Mouse (Mus musculus) gastrocnemius, postnatal 36 days (tissue): ENCODE measurements around the gene Map7d1. TPM values are rescaled to one million over a fixed set of nuclear protein-coding genes. Genes with fewer than 3 reads are reported as not detected.
A peak's percentile ranks its signal among the peaks of the same experiment; 100 is the strongest.

Experiments used
- DNase-seq, 2 experiments: peaks; one replicate each; pipeline ENCODE4 v3.0.0; 2022
- intact Hi-C: fragments of 180-260 bp; cut with DNase I; formaldehyde crosslinking; loops from one replicate; pipeline ENCODE4 v1.15.1; 2025
- total RNA-seq, 2 experiments: library from RNA; stranded (reverse); gene quantifications; 2 replicates each; pipeline ENCODE4 v1.2.3; 2021

Gene Map7d1
- total RNA-seq, 2 experiments from 2014 or later: 165 to 207 TPM

DNA sequence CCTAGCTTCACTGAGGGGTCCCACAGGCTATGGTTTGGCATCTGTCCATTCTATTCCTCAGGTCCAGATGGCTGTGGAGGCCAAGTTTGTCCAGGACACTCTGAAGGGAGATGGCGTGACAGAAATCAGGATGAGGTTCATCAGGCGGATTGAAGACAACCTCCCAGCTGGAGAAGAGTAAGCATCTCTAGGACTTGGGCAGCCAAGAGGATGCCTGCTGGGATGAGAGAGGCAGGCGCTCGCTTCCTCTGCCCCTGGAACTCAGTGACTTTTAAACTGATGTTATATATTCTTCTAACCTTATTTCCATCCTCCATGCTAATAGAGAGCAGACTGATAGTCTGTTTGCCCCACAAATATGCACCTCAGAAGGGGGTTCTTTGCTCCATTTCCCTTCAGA, 18.9 kb upstream of the Map7d1 start:
- intact Hi-C loops: no loop called here

DNA sequence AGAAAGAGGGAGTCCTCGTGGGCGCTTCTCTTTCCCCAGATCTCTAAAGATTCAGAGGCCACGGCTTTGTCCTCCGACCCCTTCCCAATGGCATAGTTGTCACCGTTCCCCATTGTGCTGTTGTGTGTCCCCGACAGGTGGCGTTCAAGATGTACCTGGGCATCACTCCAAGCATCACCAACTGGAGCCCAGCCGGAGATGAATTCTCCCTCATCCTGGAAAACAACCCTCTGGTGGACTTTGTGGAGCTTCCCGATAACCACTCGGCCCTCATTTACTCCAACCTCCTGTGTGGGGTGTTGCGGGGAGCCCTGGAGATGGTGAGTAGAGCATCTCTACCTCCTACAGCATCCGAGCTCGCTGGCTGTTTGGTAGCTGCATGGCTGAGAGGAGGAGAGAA, 17.6 kb upstream of the Map7d1 start:
- intact Hi-C loops: no loop called here
- no peak for DNase-seq

More for the DNA sequence above, 18.9 kb upstream of the Map7d1 start:
- no peak for DNase-seq

DNA sequence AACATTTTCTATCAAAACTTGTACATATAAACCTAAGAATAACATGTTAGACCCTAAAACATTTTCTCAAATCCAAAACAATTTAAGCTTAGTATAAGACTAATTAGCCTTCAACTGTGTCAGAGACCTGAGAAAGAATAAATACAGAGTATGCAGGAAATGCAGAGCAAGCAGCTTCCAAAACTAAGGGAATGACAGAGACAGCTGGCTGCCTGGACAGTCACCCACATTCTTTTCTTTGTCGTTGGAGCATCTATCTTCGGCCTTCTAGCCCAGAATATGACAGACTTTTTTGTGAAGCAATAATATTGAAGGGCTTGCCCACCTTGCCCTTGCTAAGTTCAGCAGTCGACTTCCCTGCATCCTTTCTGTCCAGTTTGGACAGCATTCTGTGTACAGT, 13.1 kb upstream of the Map7d1 start:
- intact Hi-C loops: loop anchor here (10.0 kb wide), 1 partner anchor 184 kb away; no protein-coding TSS in a partner anchor
- no peak for DNase-seq

DNA sequence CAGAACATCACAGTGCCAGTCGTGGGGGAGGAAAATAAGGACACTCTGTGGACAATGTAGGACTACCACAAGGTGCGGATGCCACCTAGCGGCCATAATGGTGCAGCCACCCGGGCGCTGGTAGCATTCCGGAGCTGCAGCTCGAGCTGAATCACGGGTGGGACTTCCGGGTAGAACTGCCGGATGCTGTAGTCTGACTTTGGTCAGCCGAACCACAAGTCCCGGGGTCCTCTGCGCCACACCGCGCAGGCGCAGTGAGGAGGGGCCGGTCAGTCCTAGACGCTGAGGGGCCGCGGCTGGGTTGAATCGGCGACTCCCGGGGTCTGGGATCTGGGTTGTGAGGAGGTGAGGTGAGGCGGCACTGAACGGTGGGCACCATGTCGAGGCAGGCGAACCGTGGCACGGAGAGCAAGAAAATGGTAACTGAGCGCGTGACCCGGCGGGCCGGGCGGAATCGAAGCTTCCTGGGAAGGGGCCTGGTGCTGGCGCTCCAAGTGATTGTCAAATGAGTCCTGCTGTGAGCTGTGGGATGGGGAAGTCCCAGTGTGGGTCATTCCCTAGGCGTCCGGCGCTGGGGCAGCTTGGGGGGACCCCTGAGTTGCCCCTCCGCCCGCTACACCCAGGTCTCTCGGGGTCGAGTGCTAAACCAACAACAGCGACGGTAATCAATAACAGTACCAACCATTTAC, 6.1 kb upstream of the Map7d1 start, which contains the start of gene Trappc3:
Gene Trappc3 (plus strand): TSS at position 207 of the 689 bp plus-strand sequence.
- DNase-seq: peak; percentile 99 to 100
- intact Hi-C loops: loop anchor here (10.0 kb wide), 1 partner anchor 177 kb away; no protein-coding TSS in a partner anchor

DNA sequence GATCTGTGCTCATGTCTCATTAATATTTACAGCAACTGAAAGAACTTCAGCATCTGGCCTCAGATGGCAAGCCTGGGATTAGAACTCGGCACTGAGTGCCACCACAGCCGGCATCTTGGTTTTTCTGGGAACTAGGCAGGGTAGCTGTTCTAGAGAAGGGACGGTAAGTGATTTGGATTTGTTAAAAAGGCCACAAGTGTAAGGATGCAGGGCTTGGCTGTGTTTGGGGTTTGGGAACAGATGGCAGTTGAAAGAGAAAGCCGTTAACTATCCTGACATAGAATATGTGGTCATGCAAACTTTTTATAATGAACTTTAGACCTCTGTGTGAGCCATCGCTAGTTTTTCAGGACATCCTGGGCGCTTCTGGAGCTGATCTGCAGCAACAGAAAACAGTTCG, 5.5 kb upstream of the Map7d1 start:
- intact Hi-C loops: loop anchor here (1.0 to 10.0 kb wide), 3 partner anchors 34 to 177 kb away; no protein-coding TSS in a partner anchor
- no peak for DNase-seq

DNA sequence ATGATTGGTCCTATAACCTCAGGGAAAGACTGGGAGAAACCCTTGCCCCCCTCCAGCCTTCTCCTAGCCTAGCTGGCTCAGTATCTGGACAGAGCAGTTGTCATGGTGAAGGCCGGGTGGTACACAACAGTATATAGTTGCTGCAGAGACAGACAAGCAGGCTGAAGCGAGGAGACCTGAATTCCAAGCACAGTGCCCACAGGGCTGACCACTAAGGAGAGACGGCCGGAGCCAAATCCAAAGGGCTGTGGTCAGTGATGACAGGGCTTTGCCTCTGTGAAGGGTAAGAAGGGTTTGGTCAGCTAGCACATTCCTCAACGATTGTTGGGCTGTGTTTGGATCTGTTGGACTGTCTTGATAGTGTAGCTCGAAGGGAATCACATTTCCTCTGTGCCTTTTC, 5.1 kb upstream of the Map7d1 start:
- DNase-seq: no peak
- intact Hi-C loops: loop anchor here (1.0 to 10.0 kb wide), 3 partner anchors 34 to 176 kb away; no protein-coding TSS in a partner anchor

DNA sequence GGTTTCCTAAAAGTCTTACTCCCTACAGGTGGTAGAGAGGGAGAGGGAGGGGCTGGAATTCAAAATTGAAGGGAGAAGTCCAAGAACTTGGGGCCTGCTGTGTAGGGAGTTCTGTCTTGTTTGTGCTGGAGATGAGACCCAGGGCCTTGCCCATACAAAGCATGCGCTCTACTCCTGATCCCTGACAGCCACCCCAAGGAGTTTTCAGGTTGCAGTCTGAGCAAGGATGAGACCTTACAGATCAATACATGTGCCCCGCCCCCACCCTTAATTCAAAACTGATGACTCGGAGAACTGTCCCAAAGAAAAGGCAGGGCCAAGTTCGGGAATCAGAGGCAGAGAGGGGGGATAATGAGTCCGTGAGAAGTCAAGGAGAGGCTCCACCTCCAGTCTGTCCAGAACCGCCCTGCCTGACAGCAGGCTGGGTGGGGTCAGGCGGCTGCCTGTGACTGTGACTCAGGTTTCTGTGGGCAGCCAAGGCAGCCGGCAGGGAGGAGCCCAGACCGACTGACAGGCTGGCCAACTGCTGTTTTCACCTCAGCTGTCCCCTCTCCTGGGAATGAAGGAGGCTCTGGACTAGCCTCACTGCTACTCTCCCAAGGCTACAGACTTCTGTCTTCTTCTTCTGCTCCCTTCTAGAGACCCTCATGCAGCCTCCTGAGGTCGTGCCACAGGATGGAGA, 4.5 kb upstream of the Map7d1 start:
- intact Hi-C loops: loop anchor here (1.0 to 10.0 kb wide), 3 partner anchors 33 to 176 kb away; no protein-coding TSS in a partner anchor
- DNase-seq: peak; percentile 78 to 87

DNA sequence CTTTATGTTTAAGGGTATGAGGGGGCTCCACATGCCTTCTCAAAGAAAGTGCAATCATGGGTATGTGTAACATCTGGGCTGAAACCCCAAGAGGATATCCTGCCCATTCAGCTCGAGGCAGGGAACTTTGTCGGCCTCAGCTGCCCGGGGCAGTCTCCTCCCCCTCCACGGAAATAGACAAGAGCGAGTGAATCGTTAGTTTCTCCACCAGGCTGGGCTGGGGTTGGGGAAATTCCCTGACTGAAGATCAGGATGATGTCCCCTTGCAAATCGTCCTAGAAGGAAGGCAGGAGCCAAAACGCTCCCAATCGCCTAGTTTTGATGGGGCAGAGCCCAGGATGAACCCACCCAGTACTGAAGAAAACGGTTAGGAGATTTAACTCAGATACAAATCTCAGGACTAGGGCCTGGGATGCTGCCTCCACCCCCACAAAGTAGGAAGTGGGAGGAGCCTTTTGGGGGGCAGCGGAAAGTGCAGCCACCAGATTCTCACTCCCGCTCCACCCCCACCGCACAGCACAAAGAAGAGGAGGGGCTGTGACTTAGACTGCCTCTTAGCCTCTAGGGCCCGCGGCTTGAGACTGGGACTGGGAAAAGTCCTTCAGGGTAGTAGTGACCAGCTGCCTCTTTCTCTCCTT, 3.5 kb upstream of the Map7d1 start:
- intact Hi-C loops: loop anchor here (2.0 to 10.0 kb wide), 2 partner anchors 79 to 175 kb away; no protein-coding TSS in a partner anchor
- peak; percentile 79 to 84 for DNase-seq

DNA sequence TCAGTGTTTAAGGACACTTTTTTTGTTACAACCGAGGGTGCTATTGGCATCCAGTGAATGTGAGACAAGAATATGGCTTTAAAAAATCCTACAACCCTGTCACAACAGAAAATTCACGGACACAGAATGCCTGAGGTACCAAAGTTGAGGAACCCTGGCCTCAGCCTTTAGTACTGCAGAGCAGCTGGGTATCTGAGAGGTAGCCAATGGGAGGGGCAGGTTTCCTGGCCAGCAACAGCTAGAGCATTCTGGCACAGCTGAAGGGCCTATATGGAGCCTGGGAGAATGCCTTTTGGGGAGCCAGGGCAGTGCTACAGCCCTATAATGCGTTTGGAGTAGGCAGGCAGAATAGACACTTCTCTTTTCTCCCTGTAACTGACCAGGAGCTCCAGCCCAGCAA, 2.9 kb upstream of the Map7d1 start:
- intact Hi-C loops: no loop called here
- no peak for DNase-seq

DNA sequence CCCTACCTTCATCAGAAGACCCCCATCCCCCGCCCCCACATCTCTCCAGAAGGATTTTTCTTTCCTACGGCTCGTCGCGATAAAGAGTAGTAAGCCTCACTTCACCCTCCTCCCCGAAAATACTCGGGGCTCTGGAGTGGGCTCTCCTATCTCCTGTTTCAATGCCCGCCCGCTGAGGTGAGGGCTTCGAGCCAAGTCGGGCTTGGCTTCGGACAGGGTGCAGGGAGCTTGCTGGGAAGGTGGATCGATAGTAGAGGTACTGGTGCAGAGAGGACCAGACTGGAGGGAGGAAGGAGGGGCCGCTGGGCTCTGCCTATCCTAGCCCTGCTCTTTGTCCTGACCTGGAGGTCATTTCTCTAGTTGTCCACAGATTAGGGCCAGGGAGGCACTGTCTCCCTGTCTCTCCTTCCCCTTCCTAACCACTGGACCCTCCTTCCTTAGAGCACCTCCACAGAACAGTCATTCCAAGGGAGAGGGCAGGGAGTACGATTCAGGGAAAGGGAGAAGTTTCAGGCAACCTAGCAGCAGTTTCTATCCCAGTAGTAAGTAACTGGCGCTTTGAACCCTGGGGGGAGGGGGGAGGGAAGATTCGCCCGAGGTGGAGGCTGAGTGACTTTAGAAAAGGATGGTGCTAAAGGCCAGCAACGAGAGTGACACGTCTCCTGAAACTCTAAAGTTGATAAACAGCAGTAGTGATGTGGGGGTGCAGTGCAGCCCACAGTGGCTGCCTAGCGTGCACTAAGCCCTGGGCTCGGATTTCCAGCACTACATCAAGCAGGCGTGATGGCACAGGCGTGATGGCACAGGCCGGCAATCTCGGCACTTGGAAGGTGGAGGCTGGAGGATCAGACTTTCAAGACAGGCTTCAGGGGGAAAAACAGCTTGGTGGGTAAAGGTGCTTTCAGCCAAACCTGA, 1.1 kb upstream of the Map7d1 start:
- peak in 1 of 2 experiments; percentile 66 for DNase-seq

DNA sequence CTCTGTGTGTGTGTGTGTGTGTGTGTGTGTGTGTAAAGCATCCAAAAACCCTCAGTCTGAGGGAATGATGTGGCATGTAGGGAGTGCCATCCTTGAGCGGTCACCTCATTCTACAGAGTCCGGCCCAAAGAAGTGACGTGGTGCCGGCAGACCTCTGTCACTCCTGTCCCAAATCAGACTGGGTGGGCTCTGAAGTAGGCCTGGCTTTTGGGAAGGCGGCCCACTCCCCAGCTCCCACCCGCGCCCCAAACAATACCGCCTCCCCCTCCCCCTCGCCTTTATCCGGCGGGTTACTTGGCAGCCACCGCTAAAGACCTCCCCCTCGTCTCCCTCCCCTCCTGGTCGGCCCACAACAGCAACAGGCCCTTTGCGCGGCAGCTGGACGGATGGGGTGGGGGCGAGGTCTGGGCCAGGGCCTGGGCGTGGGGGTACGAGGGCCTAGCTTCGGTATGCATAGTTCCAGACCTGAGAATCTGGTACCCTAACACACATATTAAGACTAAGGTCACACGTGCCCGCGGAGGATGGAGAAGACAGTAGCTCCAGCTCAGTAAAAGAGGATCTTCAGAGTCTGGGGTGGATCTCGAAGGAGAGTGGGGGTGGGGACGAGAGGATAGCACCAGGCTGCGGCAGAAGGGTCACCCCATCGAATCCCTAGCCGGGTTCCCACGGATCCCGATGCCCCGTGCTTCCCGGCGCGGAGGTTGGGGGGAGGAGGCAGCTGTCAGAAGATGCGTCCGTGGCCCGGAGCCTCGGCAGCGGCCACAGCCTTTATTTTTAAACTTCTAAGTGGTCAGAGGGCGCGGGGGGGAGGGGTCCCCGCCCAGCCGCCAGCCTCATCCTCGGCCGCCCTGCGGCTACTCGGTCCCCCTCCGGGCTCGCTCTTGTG, 786 bp downstream of the Map7d1 start:
- DNase-seq: no peak
- intact Hi-C loops: loop anchor here (2.0 kb wide), 1 partner anchor 17 kb away; no protein-coding TSS in a partner anchor

More for the DNA sequence above, 1.1 kb upstream of the Map7d1 start:
- intact Hi-C loops: loop anchor here (2.0 kb wide), 1 partner anchor 18 kb away; no protein-coding TSS in a partner anchor

DNA sequence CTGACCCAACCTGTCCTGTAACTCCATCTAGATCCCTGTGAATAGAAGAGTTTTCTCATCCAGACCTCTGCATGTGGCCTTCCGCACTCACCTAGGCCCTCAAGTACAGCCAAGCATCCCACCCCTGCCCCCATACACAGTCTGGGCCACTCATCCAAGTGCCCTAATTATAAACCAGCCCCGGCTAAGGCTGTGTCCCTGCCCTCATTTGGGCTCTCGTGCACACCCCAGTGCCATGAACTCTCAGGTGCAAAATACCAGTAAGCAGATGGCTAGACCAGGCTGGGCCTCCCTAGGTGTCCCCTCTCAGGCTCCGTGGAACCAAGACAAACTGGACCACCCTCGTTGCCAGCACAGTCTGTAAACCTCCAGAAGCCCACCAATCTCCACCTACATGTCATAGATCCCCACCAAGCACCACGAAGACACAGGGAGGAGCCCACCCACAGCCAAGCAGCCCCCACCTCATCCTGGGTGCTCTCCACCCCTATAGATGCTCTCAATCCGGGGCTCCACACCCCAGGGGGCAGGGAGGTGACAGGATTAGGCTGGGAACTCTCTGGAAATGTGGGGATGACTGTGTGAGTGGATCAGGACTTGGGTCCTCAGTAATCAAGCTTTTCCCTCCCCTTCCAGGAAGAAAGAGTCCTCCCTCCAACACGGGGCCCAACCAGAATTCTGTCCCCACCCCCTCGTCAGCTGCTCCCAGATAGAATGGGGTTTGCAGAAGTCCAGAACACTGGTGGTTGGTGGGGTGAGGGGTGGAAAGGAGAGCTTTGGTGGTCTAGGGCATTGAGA, 1.6 kb downstream of the Map7d1 start:
- no peak for DNase-seq

DNA sequence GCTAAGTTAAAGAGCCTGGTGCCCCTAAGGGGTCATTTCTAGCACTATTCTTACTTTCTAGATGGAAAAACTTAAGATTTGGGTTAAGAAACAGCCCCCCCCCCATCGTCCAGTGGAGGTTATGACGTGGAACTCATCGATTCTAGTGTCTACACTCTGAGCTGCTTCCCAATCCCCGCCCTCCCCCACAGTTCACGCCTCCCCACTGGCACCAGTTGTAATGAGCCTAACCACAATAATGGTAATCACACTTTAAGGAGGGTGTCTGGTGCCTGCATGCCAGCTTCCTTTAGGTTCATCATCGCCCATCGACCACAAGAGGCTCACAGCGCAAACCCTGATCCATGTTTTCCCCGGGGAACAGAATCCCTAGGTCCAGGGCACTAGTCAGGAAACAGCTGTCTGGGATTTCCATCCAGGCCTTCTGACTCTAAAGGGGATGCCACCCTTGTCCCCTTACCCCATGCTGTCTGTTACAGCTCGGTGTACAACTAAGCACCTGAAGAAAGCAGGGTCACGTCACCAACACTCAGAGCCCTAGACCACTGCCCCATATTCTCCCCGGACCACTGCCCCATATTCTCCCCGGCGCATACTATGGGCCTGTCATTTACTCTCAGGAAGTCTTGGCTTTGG, 2.4 kb downstream of the Map7d1 start:
- intact Hi-C loops: no loop called here
- no peak for DNase-seq

More for the DNA sequence above, 1.6 kb downstream of the Map7d1 start:
- intact Hi-C loops: no loop called here

DNA sequence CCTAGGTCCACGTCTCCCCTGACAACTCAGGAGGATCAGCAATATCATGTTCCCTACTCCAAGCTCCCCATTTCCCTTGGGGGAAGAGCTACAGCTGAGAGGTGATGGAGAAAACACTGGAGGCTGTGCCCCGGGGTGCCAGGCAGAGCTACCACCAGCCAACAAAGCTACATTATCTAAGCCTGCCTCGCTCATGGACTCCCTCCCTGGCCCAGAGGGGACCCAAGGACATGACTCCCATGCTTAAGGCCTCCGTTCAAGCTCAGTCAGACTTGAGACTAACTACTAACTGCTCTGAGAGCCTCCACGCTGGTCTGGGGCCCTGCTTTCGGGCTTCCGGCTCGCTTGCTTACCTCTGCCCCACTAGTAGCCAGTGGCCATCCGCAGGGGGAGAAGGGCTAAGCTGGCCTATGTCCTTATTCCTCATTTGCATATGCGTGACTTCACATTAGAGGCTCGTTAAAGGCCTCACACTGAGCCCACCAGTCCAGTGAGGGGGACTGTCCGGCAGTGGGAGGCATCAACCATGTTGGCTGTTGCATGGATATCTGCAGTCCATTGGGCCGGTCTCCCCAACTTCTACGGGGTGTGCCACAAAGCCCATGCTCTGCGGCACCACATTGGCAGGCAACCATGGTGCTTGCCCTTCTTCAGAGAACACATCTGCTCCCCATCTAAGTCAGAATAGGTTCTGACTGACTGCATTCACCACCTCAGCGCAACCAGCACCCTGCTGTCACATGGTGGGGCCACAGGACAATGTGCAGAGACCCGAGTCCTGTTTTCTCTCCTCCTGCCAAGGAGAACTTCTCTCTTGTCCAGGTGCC, 3.5 kb downstream of the Map7d1 start:
- DNase-seq: no peak
- intact Hi-C loops: no loop called here

DNA sequence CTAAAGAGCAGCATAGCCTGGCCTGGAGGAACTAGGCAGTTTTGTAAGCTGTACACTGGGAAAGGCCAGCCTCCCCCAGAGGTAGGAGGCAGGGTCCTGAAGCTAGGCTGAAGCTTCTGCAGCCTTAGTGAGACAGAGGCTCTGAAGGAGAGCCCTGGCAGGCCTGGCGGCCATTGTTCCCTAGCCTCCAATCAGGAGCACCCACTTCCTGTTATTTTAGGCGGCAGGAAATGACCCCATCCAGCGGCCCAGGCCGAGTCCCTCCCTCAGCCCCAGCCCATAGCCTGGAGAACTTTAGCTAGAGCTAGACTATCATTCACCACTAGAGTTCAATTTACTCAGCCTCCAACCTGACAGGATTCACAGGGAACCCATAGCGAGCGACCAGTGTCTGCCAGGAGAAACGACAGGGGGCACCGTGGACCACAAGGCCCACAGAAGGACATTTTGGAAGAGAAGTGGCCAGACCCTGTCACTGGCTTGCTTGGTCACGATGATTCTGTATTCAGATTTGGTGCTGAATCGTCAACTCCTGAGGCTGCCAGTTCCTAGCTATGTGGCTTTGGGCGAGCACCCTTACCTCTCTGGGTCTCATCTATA, 4.4 kb downstream of the Map7d1 start:
- DNase-seq: no peak
- intact Hi-C loops: no loop called here

DNA sequence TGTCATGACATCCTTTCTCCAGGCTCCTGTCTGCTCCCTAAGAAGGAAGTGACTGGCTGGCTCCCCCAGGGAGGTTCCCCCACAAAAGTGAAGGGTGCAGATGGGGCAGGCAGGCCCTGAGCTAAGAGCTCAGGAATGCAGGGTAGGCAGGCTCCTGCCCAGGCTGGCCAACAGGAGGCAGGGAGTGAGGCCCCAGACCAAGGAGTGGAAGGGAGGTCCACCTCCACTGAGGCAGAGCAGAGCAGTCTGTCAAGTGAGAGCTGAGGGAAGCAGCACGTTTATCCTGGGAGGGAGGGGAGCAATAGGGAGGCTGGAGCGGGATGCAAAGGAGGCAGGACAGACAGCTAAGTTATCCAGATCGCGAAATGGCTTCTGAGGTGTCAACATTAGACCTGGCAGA, 5.5 kb downstream of the Map7d1 start:
- DNase-seq: no peak
- intact Hi-C loops: no loop called here
